Mouse (Mus musculus) embryo, embryonic 10 days (tissue): ENCODE data around the gene Zfp280d.

Experiments used
- DNase-seq: peaks from one replicate; pipeline ENCODE4 v3.0.0-alpha.2; 2015; ENCODE audit warnings: low spot score

The Zfp280d gene

DNA sequence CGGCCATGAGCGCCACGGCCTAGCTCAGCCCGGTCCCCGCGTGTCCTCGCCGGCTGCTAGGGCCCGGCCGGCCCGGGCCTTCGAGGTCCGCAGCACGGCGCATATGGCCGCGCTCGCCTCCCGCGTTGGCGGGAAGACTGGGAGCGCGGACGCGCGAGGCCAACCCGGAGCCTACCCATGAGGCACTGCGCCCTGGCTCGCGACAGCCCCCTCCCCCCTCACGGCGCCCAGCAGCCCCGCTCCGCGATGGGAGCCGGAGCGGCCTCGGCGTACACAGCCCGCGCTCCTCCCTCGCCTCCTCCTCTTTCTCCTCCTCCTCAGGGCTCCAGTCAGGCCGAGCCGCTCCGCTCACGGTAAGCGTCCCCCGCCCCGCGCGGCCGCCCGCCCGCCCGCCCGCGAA lies at the start of gene Zfp280d:
Gene Zfp280d (plus strand): TSS at position 184 of the 400 bp plus-strand sequence.
- DNase-seq, result peak; percentile 94

DNA sequence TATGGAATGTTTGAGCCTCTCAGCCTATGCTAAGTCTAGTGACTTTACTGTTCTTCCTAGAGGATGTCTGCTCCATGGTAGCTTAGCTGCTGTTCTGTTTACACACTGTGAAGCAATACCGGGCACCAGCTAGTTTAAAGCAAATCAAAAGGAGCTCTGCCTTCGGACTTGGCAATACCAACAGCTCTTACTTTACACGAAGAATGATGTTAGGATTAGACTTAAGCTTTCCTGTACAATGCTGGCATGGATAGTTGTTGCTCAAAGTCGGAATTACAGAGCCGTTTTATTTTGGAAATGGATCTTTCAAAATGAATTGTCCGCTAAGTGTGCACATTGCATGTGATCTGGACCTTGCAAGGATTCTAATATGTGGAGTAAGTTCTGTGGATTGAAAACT lies 48.1 kb upstream of the Zfp280d start:
- DNase-seq, result no peak

DNA sequence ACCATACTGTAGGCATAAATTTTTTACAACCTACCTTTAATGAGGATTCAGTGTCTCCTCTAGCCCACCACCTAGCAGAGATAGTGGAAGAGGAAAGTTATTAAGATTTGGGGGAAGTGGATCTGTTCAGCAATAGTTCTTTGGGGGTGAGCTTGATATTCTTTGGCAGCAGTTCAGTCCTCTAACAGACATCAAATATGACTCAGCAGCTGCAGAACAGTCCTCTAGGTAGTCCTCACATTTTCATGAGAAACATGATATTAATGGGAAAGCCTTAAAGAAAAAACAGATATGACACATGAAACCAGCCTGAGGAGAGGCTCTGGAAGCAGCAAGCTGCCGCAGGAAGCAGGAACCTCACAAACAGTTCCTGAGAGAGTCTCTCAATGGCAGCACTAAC lies 22.0 kb upstream of the Zfp280d start:
- no peak for DNase-seq

DNA sequence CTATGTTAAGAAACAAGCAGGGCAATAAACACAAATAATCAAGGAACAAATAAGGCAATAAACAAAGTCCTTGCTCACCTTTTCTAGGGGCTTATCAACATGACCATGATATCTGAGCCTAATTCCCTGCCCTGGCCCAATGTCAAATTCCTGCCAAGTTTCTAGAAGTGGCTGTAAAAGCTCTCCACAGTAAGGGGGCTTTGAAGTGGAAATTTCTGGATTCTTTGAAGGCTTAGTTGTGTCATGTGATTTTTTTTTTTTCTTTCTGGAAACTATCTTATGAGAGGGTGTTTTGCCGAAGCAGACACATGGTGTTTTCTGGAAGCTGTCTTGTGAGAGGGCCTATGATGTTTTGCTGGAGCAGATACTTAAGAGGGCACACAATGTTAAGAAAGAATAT lies 19.4 kb upstream of the Zfp280d start:
- DNase-seq, result no peak

DNA sequence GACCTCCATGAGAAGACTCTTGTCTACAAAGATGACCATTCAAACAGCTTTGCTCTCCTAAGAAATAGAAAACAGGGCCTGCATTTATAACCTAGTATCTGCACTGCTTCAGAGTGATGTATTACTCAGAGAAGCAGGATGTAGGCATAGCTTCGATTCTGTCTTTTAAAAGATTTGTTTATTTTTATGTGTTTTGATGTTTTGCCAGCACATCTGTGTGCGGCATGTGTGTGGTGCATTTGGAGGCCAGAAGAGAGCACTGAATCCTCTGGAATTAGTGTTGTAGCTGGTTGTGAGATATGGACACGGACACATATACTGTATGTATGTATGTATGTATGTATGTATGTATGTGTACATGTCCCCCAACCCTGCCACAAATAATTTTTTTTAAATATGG lies 18.0 kb upstream of the Zfp280d start:
- DNase-seq, result no peak

DNA sequence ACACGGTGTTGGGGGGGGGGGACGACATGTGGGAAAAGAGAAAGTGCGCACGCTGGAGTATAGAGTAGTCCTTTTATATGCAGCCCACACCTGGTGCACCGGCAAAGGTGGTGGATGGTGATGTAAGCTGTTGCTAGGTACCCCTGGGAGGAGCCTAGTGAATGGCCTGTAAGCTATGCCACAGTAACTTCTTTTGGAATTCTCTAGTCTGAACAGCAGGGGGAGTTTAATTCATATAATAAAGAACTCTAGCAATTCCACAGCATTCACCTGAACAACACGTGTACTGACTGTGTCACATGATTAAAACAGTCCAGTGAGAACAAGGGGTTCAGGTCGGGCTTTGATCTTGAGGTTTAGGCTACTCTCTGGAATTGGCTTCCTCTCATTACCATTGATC lies 14.3 kb upstream of the Zfp280d start:
- DNase-seq, result peak; percentile 13

DNA sequence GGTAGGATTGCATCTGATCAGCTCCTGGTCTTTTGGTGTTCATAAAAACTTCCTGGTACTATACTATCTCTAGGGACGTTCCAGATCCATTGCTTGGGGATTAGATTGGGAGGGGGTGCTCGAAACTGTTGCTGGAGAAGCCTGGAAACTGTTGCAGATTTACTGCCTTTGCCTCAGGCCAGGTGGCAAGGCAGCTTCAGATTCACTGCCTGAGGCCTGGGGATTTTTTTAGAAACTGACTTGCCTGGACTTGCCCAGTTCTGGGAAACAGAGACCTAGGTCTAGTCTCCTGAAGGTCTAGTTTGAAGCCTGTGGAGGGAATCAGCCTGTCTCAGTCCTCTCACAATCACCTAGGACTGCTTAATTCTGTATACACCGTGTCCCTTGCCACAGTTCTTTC lies 9.8 kb upstream of the Zfp280d start:
- no peak for DNase-seq

DNA sequence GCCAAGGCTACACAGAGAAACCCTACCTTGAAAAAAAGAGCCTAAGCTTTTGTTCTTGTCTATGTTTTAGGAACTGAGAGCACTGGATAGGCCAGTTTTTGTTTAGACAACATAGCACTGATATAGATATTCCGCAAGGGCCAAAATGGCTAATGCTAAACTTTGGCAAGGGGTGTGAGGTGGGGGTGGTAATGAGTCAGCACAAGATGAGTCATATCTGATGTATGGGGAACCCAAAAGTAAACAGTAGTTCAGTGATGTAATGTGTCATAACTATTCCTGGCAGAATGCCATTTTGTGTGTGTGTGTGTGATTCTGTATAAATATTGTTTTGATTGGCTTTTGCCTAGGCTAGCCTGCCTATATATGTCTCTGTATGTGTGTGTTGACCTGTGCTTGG lies 4.5 kb upstream of the Zfp280d start:
- no peak for DNase-seq

DNA sequence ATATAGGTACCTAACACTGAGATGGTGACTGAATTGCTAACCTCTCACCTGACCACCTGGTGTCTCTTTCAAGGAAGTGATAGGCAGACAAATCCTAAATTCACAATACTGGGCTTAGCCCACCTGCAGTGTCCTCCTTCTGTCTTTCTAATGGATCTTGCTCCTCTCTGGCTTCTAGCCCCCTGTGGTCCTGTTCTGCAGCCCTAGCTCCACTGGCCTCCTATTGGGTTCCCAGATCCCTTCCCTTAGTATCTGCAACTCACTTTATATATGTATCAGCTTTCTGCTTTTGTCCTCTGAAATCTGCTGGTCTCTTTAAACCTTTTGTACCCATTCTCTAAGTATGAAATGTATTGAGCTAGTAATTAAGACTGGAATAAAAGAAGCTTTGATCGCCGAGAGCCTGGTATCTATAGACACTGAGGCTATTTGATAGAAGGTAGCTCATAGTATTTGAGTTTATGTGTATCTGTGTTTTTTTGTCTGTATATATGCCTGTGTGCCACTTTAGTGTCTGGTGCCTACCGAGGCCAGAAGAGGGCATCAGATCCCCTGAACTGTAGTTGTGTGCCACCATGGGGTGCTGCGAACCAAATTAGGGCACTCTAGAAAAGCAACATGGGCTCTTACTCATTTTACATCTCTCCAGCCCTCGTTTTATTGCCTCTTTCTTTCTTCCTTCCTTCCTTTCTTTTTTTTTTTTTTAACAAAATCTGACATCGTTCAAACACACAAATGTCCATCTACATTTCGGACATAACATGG lies 832 bp upstream of the Zfp280d start:
- no peak for DNase-seq

DNA sequence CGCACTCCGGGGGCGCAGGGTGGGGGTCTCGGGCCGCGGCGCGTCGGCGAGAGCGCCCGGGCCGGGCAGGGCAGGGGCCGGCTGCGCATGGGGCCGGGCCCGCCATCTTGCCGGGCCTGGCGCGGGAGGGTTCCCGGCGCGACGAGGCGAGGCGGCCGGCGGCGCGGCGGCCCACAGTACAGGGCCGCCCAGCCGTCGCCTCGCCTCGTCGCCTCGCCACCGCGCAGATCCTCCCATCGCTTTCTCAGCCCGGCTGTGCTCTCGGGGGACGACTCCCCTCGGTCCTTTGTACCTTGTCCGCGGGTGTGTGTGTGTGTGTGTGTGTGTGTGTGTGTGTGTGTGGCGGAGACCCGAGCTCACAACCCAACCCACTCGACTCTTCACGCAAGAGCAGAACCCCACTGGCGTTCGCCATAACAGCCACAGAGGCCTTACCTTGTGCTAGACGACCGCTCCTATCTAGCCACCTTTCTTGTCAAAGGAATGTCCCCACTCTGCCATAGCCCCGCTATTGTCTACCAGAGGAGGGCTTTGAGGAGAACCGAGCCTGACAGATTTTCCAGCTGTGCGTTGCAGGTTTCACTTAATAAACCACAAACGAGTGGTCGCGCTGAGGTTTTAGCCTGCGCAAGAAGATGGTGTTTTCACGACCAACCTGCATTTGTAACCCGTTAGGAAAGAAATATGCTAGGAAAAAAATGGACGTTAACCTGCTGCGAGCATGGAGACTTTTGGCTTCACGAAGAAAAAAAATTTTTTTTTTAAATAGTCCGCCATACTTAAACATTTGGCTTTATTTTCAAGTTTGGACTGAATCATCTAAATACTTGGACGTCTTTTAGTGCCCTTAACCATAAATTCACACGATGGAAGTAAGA lies 680 bp downstream of the Zfp280d start:
- peak; percentile 64 for DNase-seq

DNA sequence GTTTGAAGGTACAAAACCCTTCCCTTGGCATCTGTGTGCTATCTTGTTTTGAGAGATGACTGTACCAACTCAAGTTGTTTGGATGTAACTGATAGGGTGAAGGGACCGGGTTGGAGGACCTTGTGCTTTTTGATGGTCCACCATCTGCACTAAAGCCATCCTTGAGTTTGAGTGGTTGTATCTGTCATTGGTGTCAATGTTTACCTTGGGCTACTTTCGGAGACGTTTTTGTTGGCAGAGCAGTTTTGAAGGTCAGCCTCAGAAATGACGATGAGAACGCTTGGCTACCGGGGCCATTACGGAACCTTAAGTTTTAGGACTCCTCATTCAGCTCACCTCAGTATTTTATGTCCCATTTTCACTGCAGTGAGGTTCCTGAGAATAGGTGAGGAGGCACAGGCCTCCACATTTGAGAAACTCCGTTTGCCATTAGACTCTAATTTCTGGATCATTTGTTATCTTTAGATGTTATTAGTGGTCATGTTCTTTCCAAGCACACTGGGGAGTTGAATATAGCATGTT lies 1.4 kb downstream of the Zfp280d start:
- no peak for DNase-seq

DNA sequence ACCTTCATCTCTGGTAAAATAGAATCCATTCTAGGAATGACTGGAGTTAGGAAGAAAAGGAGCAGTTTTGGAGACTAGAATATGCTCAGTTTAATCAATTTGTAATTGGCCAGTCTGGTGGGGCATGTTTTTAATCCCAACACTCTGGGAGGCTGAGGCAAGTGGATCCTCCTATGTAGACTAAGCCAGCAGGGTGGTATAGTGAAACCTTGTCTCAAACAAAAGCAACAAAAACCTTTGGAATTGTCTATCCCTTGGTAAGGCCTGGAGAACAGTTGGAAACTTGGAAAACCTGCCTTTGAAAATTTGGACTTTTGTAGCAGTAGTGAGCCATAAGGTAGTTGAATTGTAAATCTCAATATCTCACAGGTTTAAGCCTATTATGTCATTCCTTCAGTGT lies 2.3 kb downstream of the Zfp280d start:
- DNase-seq, result no peak

DNA sequence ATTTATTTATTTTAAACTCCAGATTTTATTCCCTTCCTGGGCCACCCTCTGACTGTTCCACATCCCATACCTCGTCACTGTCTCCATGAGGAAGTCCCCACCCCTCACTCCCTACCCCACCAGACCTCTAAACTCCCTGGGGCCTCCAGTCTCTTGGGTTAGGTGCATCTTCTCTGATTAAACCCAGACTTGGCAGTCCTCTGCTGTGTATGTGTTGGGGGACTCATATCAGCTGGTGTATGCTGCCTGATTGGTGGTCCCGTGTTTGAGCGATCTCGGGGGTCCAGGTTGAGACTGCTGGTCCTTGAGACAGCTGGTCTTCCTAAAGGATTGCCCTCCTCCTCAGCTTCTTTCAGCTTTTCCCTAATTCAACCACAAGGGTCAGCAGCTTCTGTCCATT lies 5.3 kb downstream of the Zfp280d start:
- no peak for DNase-seq

DNA sequence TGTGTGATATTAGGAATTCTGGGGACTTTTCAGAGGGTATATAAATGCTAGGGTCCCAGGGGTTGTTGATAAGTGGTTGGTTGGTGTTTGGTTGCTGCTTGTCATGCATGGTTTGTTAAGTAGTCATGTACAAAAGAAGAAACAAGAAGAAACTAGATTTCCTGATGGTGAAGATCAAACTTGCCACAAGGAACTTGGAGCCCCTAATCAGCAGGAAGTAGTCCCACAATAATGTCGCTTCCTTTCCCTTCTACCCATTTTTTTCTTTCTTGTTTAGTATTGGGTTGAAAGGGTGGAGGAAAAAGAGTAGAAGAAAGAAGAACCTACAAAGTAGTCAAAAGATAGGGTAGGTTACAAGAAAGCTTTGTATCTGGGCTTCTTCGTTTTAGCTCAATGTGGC lies 13.0 kb downstream of the Zfp280d start:
- DNase-seq, result no peak

DNA sequence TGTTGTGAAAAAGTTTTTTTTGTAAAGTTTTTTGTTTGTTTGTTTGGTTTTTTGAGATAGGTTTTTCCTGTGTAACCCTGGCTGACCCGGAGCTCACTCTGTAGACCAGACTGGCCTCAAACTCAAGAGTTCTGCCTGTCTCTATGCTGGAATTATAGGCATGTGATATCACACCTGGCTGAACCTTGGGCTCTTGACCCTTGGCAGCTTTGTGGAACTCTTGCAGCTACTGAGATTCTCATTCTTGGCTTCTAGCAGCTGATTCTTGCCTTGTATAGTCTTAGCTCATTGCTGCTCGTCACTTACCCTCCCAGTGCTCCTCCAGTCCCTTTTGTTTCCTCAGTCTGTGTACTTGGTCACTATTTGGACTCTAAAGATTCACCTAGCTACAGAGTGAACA lies 13.6 kb downstream of the Zfp280d start:
- no peak for DNase-seq

DNA sequence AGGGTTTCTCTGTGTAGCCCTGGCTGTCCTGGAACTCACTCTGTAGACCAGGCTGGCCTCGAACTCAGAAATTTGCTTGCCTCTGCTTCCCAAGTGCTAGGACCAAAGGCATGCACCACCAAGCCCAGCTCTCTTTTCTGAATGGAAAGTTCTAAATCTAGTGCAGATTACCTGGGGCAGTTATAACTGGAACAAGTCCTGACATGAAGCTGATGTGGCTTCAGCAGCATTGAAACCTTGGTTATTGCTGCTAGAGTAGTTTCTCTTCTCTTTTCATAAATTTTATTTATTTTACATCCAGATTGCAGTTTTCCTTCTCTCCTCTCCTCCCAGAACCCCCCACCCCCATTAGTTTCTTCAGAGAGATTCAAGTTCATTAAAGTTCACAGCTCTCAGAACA lies 14.4 kb downstream of the Zfp280d start:
- no peak for DNase-seq

DNA sequence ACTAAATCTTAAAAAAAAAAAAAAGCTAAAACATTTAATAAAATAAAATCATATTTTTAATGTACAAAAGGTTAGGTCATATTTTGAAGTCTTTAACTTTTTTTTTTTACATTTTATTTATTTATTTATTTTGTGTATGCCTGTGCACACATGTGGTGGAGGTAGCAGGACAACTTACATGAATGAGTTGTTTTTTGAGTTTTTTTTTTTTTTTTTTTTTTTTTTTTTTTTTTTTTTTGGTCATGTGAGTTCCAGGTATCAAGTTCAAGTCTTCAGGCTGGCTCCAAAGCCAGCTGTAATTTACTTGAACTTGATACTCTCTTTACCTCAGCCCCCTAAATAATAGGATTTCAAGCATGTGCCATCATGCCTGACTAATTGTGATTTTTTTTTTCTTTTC lies 19.4 kb downstream of the Zfp280d start:
- DNase-seq, result no peak

DNA sequence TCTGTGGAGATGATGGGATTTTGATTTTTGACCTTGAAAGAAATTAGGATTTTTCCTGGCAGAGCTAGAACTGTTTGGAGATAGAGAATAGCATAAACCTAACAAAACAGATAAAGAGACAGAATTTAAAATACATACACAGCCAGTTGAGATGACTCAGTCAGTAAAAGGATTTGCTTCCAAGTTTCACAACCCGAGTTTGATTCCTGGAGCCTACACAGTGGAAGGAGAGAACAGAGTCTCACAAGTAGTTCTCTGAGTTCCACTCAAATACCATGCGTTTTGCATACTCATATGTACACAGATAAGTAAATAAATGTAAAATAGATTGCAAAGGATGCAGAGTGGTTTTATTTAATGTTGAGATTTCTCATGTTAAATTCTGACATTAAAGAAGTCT lies 35.1 kb downstream of the Zfp280d start:
- DNase-seq, result no peak

DNA sequence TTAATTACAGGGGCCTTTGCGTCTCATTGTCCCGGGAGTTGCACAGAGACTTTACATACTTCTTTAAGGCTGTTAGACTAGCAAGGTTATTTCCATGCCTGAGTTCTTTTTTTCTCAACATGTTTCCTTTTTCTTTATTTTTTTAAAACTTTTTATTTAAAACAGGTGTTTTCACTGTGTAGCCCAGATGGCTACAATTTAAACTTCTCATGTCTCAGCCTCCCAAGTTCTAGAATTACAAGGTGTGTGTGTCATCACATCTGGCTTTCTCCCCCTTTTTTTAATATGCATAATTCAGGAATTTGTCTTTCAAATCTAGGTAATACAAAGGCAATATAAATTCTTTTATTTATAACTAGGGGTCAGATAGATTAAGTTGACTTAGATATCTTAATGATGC lies 58.6 kb downstream of the Zfp280d start:
- peak; percentile 9 for DNase-seq

DNA sequence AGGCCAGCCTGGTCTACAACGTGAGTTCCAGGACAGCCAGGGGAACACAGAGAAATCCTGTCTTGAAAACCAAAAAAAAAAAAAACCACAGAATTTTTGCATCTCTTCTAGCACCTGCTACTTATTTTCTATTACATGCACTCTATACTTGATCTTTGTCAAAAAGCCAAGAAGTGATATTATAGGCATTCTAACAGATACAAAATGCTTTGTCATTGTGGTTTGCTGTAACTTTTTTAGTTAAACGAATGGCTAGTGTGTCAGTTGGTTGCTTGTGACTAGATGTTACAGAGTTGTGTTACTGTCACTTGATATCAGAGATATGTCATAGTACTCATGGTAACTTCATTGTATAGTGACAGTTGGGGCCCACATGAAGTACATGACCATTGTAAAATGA lies 61.4 kb downstream of the Zfp280d start:
- no peak for DNase-seq

DNA sequence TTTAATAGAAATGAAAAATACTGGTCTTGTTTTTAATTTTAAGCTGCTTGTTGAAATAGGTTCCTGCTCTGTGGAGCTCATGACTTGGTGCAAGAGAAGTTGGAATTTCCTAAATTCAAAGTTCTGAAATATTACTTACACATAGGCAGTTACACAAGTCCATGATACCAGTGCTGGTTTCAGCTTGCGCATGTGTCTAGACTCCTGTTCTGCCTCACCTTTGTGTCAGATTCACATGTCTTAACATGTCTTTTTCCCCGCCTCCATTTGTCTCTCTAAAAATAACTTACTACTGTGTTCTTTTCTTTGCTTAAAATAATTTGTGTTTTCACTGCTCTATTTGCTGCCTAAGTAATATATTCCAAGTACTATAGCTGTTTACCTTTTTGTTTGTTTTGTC lies 64.5 kb downstream of the Zfp280d start:
- no peak for DNase-seq

DNA sequence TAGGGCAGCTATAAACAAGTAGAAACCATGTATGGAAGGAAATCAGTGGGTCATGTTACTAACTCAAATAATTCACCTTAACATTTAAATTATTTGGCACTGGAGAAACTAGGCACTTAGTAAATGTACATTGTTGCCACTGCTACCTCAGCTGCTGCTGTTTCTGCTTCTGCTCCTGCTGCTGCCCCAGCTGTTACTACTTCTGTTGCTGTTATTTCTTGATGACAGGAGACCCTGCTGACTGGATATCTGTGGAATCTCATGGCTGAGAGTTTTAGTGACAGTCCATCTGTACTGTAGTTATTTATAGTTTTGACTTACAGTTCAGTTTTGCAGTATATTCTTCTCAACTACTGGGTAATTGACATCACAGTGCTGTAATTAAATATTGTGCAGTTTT lies 69.2 kb downstream of the Zfp280d start:
- DNase-seq, result no peak

DNA sequence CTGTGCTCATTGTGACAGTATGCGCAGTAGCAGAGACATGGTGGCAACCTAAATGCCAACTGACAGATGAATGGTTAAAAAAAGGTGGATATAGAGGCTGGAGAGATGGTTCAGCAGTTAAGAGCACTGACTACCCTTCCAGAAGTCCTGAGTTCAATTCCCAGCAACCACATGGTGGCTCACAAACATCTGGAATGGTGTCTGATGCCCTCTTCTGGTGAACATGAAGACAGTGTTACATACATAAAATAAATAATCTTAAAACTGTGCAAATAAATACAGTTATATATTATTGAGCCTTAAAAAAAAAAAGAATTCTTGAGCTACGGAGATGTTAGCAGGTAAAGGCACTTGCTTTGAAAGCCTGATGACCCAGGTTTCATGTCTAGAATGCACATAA lies 97.7 kb downstream of the Zfp280d start:
- no peak for DNase-seq
